Mouse (Mus musculus) kidney, adult 2 months (tissue): ENCODE measurements around the gene Sptbn1. TPM values are rescaled to one million over a fixed set of nuclear protein-coding genes. Genes with fewer than 3 reads are reported as not detected.

ENCODE experiments used
- DNase-seq: peaks from one replicate; pipeline ENCODE4 v3.0.0; 2021
- H3K27ac ChIP-seq: fragments of 200-500 bp; 2 replicates; pipeline ENCODE4 v1.5.1; 2012; ENCODE audit warnings: low read depth, low read length, control low read depth, inconsistent platforms; ENCODE audit not compliant: insufficient read depth
- H3K27me3 ChIP-seq: fragments of 200-500 bp; replicated peaks from 2 replicates; pipeline ENCODE4 v1.6.1; 2012; ENCODE audit warnings: mild to moderate bottlenecking, moderate library complexity, low read length, inconsistent platforms; ENCODE audit not compliant: control insufficient read depth, insufficient read depth
- H3K36me3 ChIP-seq: fragments of 200-500 bp; 2 replicates; pipeline ENCODE4 v1.6.1; 2012; ENCODE audit warnings: mild to moderate bottlenecking, moderate library complexity, low read length, inconsistent platforms; ENCODE audit not compliant: control insufficient read depth, insufficient read depth
- H3K4me1 ChIP-seq: fragments of 200-500 bp; 2 replicates; pipeline ENCODE4 v1.6.1; 2011; ENCODE audit warnings: low read length; ENCODE audit not compliant: control insufficient read depth, insufficient read depth
- H3K4me3 ChIP-seq: fragments of 200-500 bp; 2 replicates; pipeline ENCODE4 v1.5.1; 2011; ENCODE audit warnings: mild to moderate bottlenecking, low read depth, low read length, control low read depth; ENCODE audit not compliant: insufficient read depth
- CTCF ChIP-seq: fragments of 200-500 bp; conservative IDR thresholded peaks from 2 replicates; pipeline ENCODE4 v1.5.1; 2011; ENCODE audit warnings: low read depth, mild to moderate bottlenecking, control low read depth, low read length, moderate library complexity, mixed read lengths; ENCODE audit not compliant: insufficient read depth, insufficient read length
- POLR2A ChIP-seq: fragments of 200-500 bp; IDR thresholded peaks from one replicate; pipeline ENCODE4 v1.6.1; 2011; ENCODE audit warnings: low read depth, low read length, control low read depth
- WGBS: fragments of 180-500 bp; shearing (Covaris S2); methylation state at CpG from one replicate; pipeline ENCODE4 v1.1.7; 2018; 5-methylcytosine and 5-hydroxymethylcytosine counted together
- polyA plus RNA-seq: library from polyadenylated mRNA; depleted of rRNA; stranded (reverse); fragments of >200 nt; gene quantifications from 2 replicates; pipeline ENCODE4 v1.2.3, GENCODE M21; 2012

Gene Sptbn1
- polyA plus RNA-seq, 1 experiment, result 140 TPM

GRCm38 (mm10) chr11:30132581-30132980, 135.4 kb downstream of the Sptbn1 start:
- H3K27me3 ChIP-seq, result no peaks in the 10 kb centered on the region
- WGBS, result 77% methylated on average over 6 of the region's 6 CpGs
- no peak overlapping the region for H3K27ac ChIP-seq
- DNase-seq, result no peak
- no peak overlapping the region for H3K4me3 ChIP-seq
- peaks cover 43% of the 10 kb centered on the region for H3K36me3 ChIP-seq
- TF ChIP-seq CTCF, result no peak
- no peak for TF ChIP-seq POLR2A
- no peaks in the 10 kb centered on the region for H3K4me1 ChIP-seq

GRCm38 (mm10) chr11:30131640-30132039, 136.3 kb downstream of the Sptbn1 start:
- H3K4me3 ChIP-seq, result no peak overlapping the region
- 63% methylated on average over 4 of the region's 4 CpGs for WGBS
- H3K27ac ChIP-seq, result no peak overlapping the region
- peaks cover 41% of the 10 kb centered on the region for H3K36me3 ChIP-seq
- H3K4me1 ChIP-seq, result no peaks in the 10 kb centered on the region
- DNase-seq, result no peak
- H3K27me3 ChIP-seq, result no peaks in the 10 kb centered on the region
- TF ChIP-seq CTCF (no peak), POLR2A (no peak)

- peaks cover 43% of the 10 kb centered on the region for H3K36me3 ChIP-seq
- no peak overlapping the region for H3K4me3 ChIP-seq
- H3K27me3 ChIP-seq, result no peaks in the 10 kb centered on the region
- H3K4me1 ChIP-seq, result no peaks in the 10 kb centered on the region
- WGBS, result 72% methylated on average over 7 of the region's 7 CpGs
- no peak for DNase-seq
- TF ChIP-seq POLR2A (no peak), CTCF (no peak)
- no peak overlapping the region for H3K27ac ChIP-seq
Observed at GRCm38 (mm10) chr11:30129339-30129738, 138.6 kb downstream of the Sptbn1 start.

- H3K27me3 ChIP-seq, result no peaks in the 10 kb centered on the region
- no peak for DNase-seq
- peaks cover 49% of the 10 kb centered on the region for H3K36me3 ChIP-seq
- no peak for TF ChIP-seq CTCF
- H3K4me1 ChIP-seq, result no peaks in the 10 kb centered on the region
- WGBS, result 95% methylated on average over 1 of the region's 1 CpGs
- H3K4me3 ChIP-seq, result no peak overlapping the region
- no peak overlapping the region for H3K27ac ChIP-seq
Observed at GRCm38 (mm10) chr11:30126840-30127239, 141.1 kb downstream of the Sptbn1 start.

DNA sequence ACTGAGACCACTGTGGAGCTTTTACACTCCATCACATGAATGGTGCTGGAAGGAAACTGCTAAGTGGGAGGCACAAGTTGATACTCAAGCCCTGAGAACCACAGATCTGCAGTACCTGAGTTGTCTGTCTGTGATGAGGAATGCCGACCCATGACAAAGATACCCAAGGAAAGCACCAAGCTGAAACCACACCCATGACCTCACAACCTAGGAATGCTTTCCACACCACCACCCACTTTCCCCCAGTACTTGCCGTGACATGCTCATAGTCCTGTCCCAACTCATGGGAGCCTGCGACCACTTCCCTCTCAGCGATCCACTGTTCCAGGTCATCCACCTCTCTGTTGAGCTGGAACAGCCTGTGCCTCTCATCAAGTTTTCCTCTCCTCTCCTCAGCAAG, 149.9 kb downstream of the Sptbn1 start:
- peaks cover 35% of the 10 kb centered on the region for H3K36me3 ChIP-seq
- H3K27ac ChIP-seq, result no peak overlapping the region
- H3K4me1 ChIP-seq, result no peaks in the 10 kb centered on the region
- WGBS, result 78% methylated on average over 4 of the region's 4 CpGs
- TF ChIP-seq CTCF (no peak), POLR2A (no peak)
- no peaks in the 10 kb centered on the region for H3K27me3 ChIP-seq
- H3K4me3 ChIP-seq, result no peak overlapping the region
- no peak for DNase-seq

DNA sequence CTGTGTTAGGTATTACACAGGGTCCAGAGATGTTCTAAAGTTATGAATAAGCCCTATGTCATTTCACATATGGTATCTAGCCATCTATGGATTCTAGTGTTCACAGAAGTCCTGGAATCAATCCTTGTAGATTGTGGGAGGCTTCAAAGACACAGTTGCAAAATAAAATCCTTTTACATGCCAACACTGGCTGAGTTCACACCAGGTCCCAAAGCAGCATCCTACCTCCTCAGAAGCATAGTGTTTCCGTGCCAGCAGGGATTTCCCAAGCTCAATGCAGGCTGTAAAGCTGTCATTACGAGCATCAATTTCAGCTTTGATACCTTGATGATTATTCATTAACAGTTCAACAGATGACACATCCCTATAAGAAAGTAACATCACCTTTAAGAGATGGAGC, 154.3 kb downstream of the Sptbn1 start:
- H3K27ac ChIP-seq, result no peak overlapping the region
- no peaks in the 10 kb centered on the region for H3K27me3 ChIP-seq
- peaks cover 28% of the 10 kb centered on the region for H3K36me3 ChIP-seq
- H3K4me3 ChIP-seq, result no peak overlapping the region
- TF ChIP-seq POLR2A (no peak), CTCF (no peak)
- no peaks in the 10 kb centered on the region for H3K4me1 ChIP-seq
- no peak for DNase-seq
- WGBS, result 59% methylated on average over 2 of the region's 2 CpGs

DNA sequence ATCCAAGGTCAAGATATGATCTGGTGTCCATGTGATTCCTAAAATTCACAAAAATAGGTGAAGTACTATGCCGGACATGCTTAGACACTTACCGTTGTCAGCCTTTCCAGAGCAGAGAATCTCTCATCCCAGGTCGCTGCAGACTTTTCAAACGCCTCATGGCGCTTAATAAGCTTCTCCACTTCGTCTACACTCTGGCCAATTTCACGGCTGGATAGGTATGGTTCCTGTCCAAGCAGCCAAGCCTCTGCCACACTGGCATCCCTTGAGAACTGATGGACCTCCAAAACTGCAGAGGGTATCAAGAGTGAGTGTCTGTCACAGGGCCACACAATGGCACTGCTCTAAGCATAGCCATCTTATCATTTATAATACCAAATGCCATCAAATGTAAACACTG, 157.3 kb downstream of the Sptbn1 start:
- TF ChIP-seq CTCF, result no peak
- no peak for TF ChIP-seq POLR2A
- no peak for DNase-seq
- Histone ChIP-seq H3K4me1 (no peaks in the 10 kb centered on the region), H3K4me3 (no peak overlapping the region), H3K27me3 (no peaks in the 10 kb centered on the region), H3K36me3 (peaks cover 21% of the 10 kb centered on the region), H3K27ac (no peak overlapping the region)
- WGBS, result 75% methylated on average over 7 of the region's 7 CpGs

GRCm38 (mm10) chr11:30104177-30104576, 163.8 kb downstream of the Sptbn1 start:
- Histone ChIP-seq H3K4me1 (no peaks in the 10 kb centered on the region), H3K4me3 (no peak overlapping the region), H3K27ac (no peak overlapping the region), H3K27me3 (no peaks in the 10 kb centered on the region), H3K36me3 (peaks cover 14% of the 10 kb centered on the region)
- TF ChIP-seq POLR2A (no peak), CTCF (no peak)
- no peak for DNase-seq
- 91% methylated on average over 10 of the region's 10 CpGs for WGBS
